16 mouse cellular contexts compared by ENCODE assay signal in the genomic region with DNA sequence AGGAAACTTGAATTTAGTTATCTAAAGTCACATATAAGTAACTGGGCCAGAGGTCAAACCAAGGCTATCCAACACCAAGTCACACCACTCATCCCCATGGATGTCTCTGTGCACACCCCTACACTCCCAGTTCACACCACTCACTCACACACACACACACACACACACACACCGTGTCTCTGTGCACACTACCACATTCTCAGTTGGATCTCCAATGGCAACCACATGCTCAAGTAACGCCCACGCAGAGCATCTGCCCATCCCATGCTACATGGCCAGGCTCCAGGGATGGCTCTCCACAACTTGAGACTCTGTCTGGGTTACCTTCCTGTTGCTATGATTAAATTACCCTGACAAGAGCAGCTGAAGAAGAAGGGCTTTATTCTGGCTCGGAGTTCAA.
DNase-seq lines count a peak whose midpoint lies in the region; ATAC-seq lines count a peak whose summit lies in the region.
"Had no signal": no experiment of that assay in that cellular context is flagged by ENCODE, and none has a peak within 500 bp of the region (broad histone marks: within the 10 kb centered on the region; RNA-seq: fewer than 3 reads in every experiment).

No protein-coding gene starts in this region.

- H3K9me3 ChIP-seq in kidney, embryonic 14.5 days (ENCODE audit: control insufficient read depth, low read length): no peaks in the 10 kb centered on the region

- H3K36me3 ChIP-seq in kidney, embryonic 14.5 days (ENCODE audit: control insufficient read depth, insufficient read depth, low read length): no peaks in the 10 kb centered on the region

- H3K27me3 ChIP-seq in kidney, embryonic 14.5 days (ENCODE audit: control insufficient read depth, insufficient read depth, low read length): no peaks in the 10 kb centered on the region
- H3K27me3 ChIP-seq: CH12.LX had no signal

- WGBS in kidney, embryonic 14.5 days: 76% methylated on average over 4 of the region's 4 CpGs

- H3K27ac ChIP-seq in kidney, embryonic 14.5 days (ENCODE audit: low read depth, low read length): no peak overlapping the region

- DNase-seq in 3T3-L1 (ENCODE audit: low read depth, low spot score): peak; percentile 17
- DNase-seq in cerebellum, postnatal 25 days: peak; percentile 51 to 66
- peak; percentile 89 for DNase-seq in layer of hippocampus, adult 9-11 months
- DNase-seq in left cerebral cortex, postnatal 36 days (ENCODE audit: low spot score in 2 of 2): peak; percentile 85 to 86
- no peak for DNase-seq in testis, postnatal 10 days (ENCODE audit: low spot score)
- DNase-seq in heart, postnatal 25 days (ENCODE audit: low spot score): no peak
- DNase-seq in spleen, postnatal 10 days (ENCODE audit: low spot score in 2 of 2): no peak
- DNase-seq: embryo, embryonic 11 days; heart, adult 11 months; heart, postnatal 36 days; thymus, postnatal 36 days had no signal

- no peak for ATAC-seq in kidney, embryonic 14.5 days (ENCODE audit: low FRiP score, low TSS enrichment)
- ATAC-seq: intestine, postnatal 0 days; lung, postnatal 0 days; midbrain, embryonic 16.5 days had no signal

- no peak overlapping the region for H3K4me3 ChIP-seq in kidney, embryonic 14.5 days (ENCODE audit: low read length)

- no peak overlapping the region for H3K4me2 ChIP-seq in kidney, embryonic 14.5 days (replicated peaks; ENCODE audit: low read depth, low read length)

- H3K4me1 ChIP-seq in kidney, embryonic 14.5 days (ENCODE audit: control insufficient read depth, insufficient read depth, low read length): peaks cover 23% of the 10 kb centered on the region

- intact Hi-C loops in left cerebral cortex, postnatal 36 days (cut with DNase I): no loop called here
- intact Hi-C loops in heart, postnatal 25 days (cut with DNase I): no loop called here

- H3K9ac ChIP-seq in kidney, embryonic 14.5 days (ENCODE audit: low read depth, low read length): no peak overlapping the region

Comparison
In these comparisons a context has a peak if more than half of its experiments do, and no peak if none do; other contexts are left out.
1. DNase-seq: peak in 3T3-L1 (single experiment), cerebellum, postnatal 25 days (2 of 2), layer of hippocampus, adult 9-11 months (single experiment) and left cerebral cortex, postnatal 36 days (2 of 2); none in testis, postnatal 10 days (single experiment), heart, postnatal 25 days (single experiment) and spleen, postnatal 10 days (0 of 2).